ENCODE assay signal across 9 mouse cellular contexts in the genomic region with DNA sequence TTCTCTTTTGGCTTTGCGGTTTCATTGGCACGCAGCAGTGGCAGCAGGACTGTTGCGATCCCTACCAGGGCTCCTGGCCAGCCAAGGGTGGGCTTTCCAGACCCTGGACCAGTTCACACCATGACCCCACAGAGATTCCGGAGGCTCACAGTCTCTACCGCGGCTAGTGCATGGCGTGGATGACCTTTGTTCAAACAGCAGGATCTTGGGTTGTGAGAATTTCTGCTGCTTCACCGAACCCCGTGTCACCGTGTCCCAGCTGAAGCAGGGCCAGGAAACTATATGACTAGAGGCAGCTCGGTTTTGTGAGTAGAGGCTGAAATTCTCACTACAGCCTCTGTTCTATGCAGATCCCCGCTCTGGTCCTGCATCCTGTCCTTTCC. TPM values are rescaled to one million over a fixed set of nuclear protein-coding genes. Genes with fewer than 3 reads are reported as not detected.
DNase-seq lines count a peak whose midpoint lies in the region; ATAC-seq and TF ChIP-seq lines count a peak whose summit lies in the region.
"Had no signal": no experiment of that assay in that cellular context is flagged by ENCODE, and none has a peak within 500 bp of the region (broad histone marks: within the 10 kb centered on the region; RNA-seq: fewer than 3 reads in every experiment).

No protein-coding gene starts in this region.

- no peak for TF ChIP-seq CTCF in forebrain, postnatal 0 days (IDR thresholded peaks at IDR 0.05; ENCODE audit: low read depth)

- H3K4me2 ChIP-seq in forebrain, postnatal 0 days (ENCODE audit: low read depth), result peak overlapping the region; percentile 40
- peak overlapping the region; percentile 26 for H3K4me2 ChIP-seq in kidney, embryonic 15.5 days
- peak overlapping the region; percentile 24; the same call in 1 of the 2 replicates for H3K4me2 ChIP-seq in neural tube, embryonic 14.5 days (ENCODE audit: low read depth, low read length)

- no peak overlapping the region for H3K4me3 ChIP-seq in heart, embryonic 10.5 days
- peak overlapping the region; percentile 12; the same call in 1 of the 2 replicates for H3K4me3 ChIP-seq in forebrain, postnatal 0 days (ENCODE audit: low read depth, low read length)
- peak overlapping the region; percentile 16 for H3K4me3 ChIP-seq in kidney, embryonic 15.5 days (replicated peaks)
- 0 out of 2 replicates have a peak overlapping the region, but pooled peaks have one; percentile 3 for H3K4me3 ChIP-seq in neural tube, embryonic 14.5 days (ENCODE audit: low read depth, low read length)

- no peak overlapping the region for H3K9ac ChIP-seq in forebrain, postnatal 0 days
- 0 out of 2 replicates have a peak overlapping the region, but pooled peaks have one; percentile 1 for H3K9ac ChIP-seq in kidney, embryonic 15.5 days
- H3K9ac ChIP-seq in neural tube, embryonic 14.5 days (replicated peaks; ENCODE audit: low read depth, low read length), result no peak overlapping the region

- 0 out of 2 replicates have a peak, but pooled peaks cover 2% of the 10 kb centered on the region for H3K4me1 ChIP-seq in heart, embryonic 10.5 days
- no peaks in the 10 kb centered on the region for H3K4me1 ChIP-seq in forebrain, postnatal 0 days (ENCODE audit: insufficient read depth)
- peaks cover 23% of the 10 kb centered on the region for H3K4me1 ChIP-seq in kidney, embryonic 15.5 days
- H3K4me1 ChIP-seq in neural tube, embryonic 14.5 days (ENCODE audit: control insufficient read depth, insufficient read depth, low read length), result no peaks in the 10 kb centered on the region

- WGBS in heart, embryonic 10.5 days, result 78% methylated on average over 12 of the region's 12 CpGs
- 24% methylated on average over 12 of the region's 12 CpGs for WGBS in forebrain, postnatal 0 days
- 66% methylated on average over 12 of the region's 12 CpGs for whole genome bisulfite sequencing in kidney, embryonic 15.5 days
- WGBS in neural tube, embryonic 14.5 days, result 53% methylated on average over 12 of the region's 12 CpGs

- H3K36me3 ChIP-seq in heart, embryonic 10.5 days, result no peaks in the 10 kb centered on the region
- no peaks in the 10 kb centered on the region for H3K36me3 ChIP-seq in forebrain, postnatal 0 days (ENCODE audit: insufficient read depth)
- no peaks in the 10 kb centered on the region for H3K36me3 ChIP-seq in kidney, embryonic 15.5 days
- no peaks in the 10 kb centered on the region for H3K36me3 ChIP-seq in neural tube, embryonic 14.5 days (ENCODE audit: control insufficient read depth, insufficient read depth, low read length)
- H3K36me3 ChIP-seq: G1E had no signal

- no peaks in the 10 kb centered on the region for H3K27me3 ChIP-seq in heart, embryonic 10.5 days (ENCODE audit: insufficient read depth, poor library complexity, severe bottlenecking)
- no peaks in the 10 kb centered on the region for H3K27me3 ChIP-seq in forebrain, postnatal 0 days (ENCODE audit: insufficient read depth, low read length)
- H3K27me3 ChIP-seq in kidney, embryonic 15.5 days, result no peaks in the 10 kb centered on the region
- no peaks in the 10 kb centered on the region for H3K27me3 ChIP-seq in neural tube, embryonic 14.5 days (ENCODE audit: control insufficient read depth, insufficient read depth, low read length)

- peak; percentile 65 for ATAC-seq in forebrain, postnatal 0 days
- ATAC-seq in kidney, embryonic 15.5 days (replicated peaks; ENCODE audit: low FRiP score), result no peak
- peak; percentile 61; the same call in 1 of the 2 replicates for ATAC-seq in neural tube, embryonic 14.5 days (ENCODE audit: low read depth)
- no peak for ATAC-seq in cerebellum, adult (ENCODE audit: insufficient number of reproducible peaks, low FRiP score, low TSS enrichment)

- DNase-seq in heart, adult 18-20 months, result peak; percentile 39 to 50
- DNase-seq in heart, embryonic 10.5 days (ENCODE audit: low spot score), result no peak
- peak; percentile 66 for DNase-seq in Muller cell, postnatal 12 days (ENCODE audit: inconsistent ontology term)
- DNase-seq in forebrain, postnatal 0 days, result peak; percentile 50
- no peak for DNase-seq in urinary bladder, postnatal 25 days (ENCODE audit: low spot score)

- H3K27ac ChIP-seq in heart, embryonic 10.5 days, result no peak overlapping the region
- peak overlapping the region; percentile 62 for H3K27ac ChIP-seq in forebrain, postnatal 0 days (ENCODE audit: low read depth, low read length)
- H3K27ac ChIP-seq in kidney, embryonic 15.5 days, result peak overlapping the region; percentile 66; the same call in 1 of the 2 replicates
- peak overlapping the region; percentile 57 for H3K27ac ChIP-seq in neural tube, embryonic 14.5 days (ENCODE audit: low read depth, low read length)

- no peaks in the 10 kb centered on the region for H3K9me3 ChIP-seq in heart, embryonic 10.5 days
- no peaks in the 10 kb centered on the region for H3K9me3 ChIP-seq in forebrain, postnatal 0 days (ENCODE audit: low read length)
- no peaks in the 10 kb centered on the region for H3K9me3 ChIP-seq in kidney, embryonic 15.5 days (replicated peaks)
- H3K9me3 ChIP-seq in neural tube, embryonic 14.5 days (ENCODE audit: control insufficient read depth, low read length), result no peaks in the 10 kb centered on the region
- H3K9me3 ChIP-seq: G1E had no signal

RNA-seq across cellular contexts. Expression of gene Fmo1, which starts 7.7 kb away (rescaled TPM):
- 10 to 100 TPM; 31.4 to 54.9 TPM for total RNA-seq in heart, adult 18-20 months (2021)
- 1.7 and 2.8 TPM in 2 replicates for polyA plus RNA-seq in heart, embryonic 10.5 days (2016; fragmentation: Nextera tagmentation; extraction: Ambion mirVana)
- total RNA-seq in forebrain, postnatal 0 days (2014; rRNA removed), result 37.2 and 46.8 TPM in 2 replicates
- 28.1 and 33.2 TPM in 2 replicates for polyA plus RNA-seq in forebrain, postnatal 0 days (2015; fragmentation: Nextera tagmentation; extraction: Ambion mirVana)
- 41.5 and 42.2 TPM in 2 replicates for polyA plus RNA-seq in kidney, embryonic 15.5 days (2015; fragmentation: Nextera tagmentation; extraction: Ambion mirVana)
- polyA plus RNA-seq in neural tube, embryonic 14.5 days (2014; fragmentation: Nextera tagmentation; extraction: Ambion mirVana), result 9.1 and 21.8 TPM in 2 replicates
- polyA plus RNA-seq: G1E had no signal

RNA-seq across cellular contexts. Expression of gene Fmo2, which starts 39.8 kb away (rescaled TPM):
- 10 to 100 TPM; 41.6 to 51.5 TPM for total RNA-seq in heart, adult 18-20 months (2021)
- 0.10 TPM in 1 of 2 replicates, not detected in the other for polyA plus RNA-seq in heart, embryonic 10.5 days (2016; fragmentation: Nextera tagmentation; extraction: Ambion mirVana)
- 0.38 and 0.81 TPM in 2 replicates for total RNA-seq in forebrain, postnatal 0 days (2014; rRNA removed)
- 0.30 and 0.50 TPM in 2 replicates for polyA plus RNA-seq in forebrain, postnatal 0 days (2015; fragmentation: Nextera tagmentation; extraction: Ambion mirVana)
- 4.9 and 8.0 TPM in 2 replicates for polyA plus RNA-seq in kidney, embryonic 15.5 days (2015; fragmentation: Nextera tagmentation; extraction: Ambion mirVana)
- polyA plus RNA-seq in neural tube, embryonic 14.5 days (2014; fragmentation: Nextera tagmentation; extraction: Ambion mirVana), result 0.58 TPM in 1 of 2 replicates, not detected in the other

RNA-seq across cellular contexts. Expression of gene Fmo4, which starts 45.0 kb away (rescaled TPM):
- total RNA-seq in heart, adult 18-20 months (2021), result not detected
- polyA plus RNA-seq in heart, embryonic 10.5 days (2016; fragmentation: Nextera tagmentation; extraction: Ambion mirVana), result 0.08 TPM in 1 of 2 replicates, not detected in the other
- total RNA-seq in forebrain, postnatal 0 days (2014; rRNA removed), result 0.76 and 0.85 TPM in 2 replicates
- polyA plus RNA-seq in forebrain, postnatal 0 days (2015; fragmentation: Nextera tagmentation; extraction: Ambion mirVana), result 0.09 and 0.17 TPM in 2 replicates
- polyA plus RNA-seq in kidney, embryonic 15.5 days (2015; fragmentation: Nextera tagmentation; extraction: Ambion mirVana), result 0.91 and 1.5 TPM in 2 replicates
- 0.33 TPM in 2 replicates for polyA plus RNA-seq in neural tube, embryonic 14.5 days (2014; fragmentation: Nextera tagmentation; extraction: Ambion mirVana)

Comparison
In these comparisons a context has a peak if more than half of its experiments do, and no peak if none do; other contexts are left out.
1. DNase-seq: peak in heart, adult 18-20 months (2 of 2), Muller cell, postnatal 12 days (single experiment) and forebrain, postnatal 0 days (single experiment); none in heart, embryonic 10.5 days (single experiment) and urinary bladder, postnatal 25 days (single experiment).
2. ATAC-seq: peak in forebrain, postnatal 0 days (single experiment) and neural tube, embryonic 14.5 days (single experiment); none in kidney, embryonic 15.5 days (single experiment) and cerebellum, adult (single experiment).
3. Peak in every context shown above with its lines, with median percentiles within 50 percentile points of each other: H3K4me2 ChIP-seq.